Mouse (Mus musculus) heart, adult 9 months (tissue): ENCODE data around the gene Npas3.

ENCODE experiments used
- DNase-seq, 2 experiments: peaks; one replicate each; pipeline ENCODE4 v3.0.0; 2022; ENCODE audit warnings: low spot score in 2 of 2

Npas3 gene

GRCm38 (mm10) chr12:53985851-53986842 is 737.7 kb downstream of the Npas3 start:
- DNase-seq: no peak

- no peak for DNase-seq
Observed at GRCm38 (mm10) chr12:53992411-53992810, 743.9 kb downstream of the Npas3 start.

- DNase-seq: peak; percentile 2 to 3
Observed at GRCm38 (mm10) chr12:53995710-53996109, 747.2 kb downstream of the Npas3 start.

- no peak for DNase-seq
Observed at GRCm38 (mm10) chr12:53997141-53997540, 748.7 kb downstream of the Npas3 start.

DNA sequence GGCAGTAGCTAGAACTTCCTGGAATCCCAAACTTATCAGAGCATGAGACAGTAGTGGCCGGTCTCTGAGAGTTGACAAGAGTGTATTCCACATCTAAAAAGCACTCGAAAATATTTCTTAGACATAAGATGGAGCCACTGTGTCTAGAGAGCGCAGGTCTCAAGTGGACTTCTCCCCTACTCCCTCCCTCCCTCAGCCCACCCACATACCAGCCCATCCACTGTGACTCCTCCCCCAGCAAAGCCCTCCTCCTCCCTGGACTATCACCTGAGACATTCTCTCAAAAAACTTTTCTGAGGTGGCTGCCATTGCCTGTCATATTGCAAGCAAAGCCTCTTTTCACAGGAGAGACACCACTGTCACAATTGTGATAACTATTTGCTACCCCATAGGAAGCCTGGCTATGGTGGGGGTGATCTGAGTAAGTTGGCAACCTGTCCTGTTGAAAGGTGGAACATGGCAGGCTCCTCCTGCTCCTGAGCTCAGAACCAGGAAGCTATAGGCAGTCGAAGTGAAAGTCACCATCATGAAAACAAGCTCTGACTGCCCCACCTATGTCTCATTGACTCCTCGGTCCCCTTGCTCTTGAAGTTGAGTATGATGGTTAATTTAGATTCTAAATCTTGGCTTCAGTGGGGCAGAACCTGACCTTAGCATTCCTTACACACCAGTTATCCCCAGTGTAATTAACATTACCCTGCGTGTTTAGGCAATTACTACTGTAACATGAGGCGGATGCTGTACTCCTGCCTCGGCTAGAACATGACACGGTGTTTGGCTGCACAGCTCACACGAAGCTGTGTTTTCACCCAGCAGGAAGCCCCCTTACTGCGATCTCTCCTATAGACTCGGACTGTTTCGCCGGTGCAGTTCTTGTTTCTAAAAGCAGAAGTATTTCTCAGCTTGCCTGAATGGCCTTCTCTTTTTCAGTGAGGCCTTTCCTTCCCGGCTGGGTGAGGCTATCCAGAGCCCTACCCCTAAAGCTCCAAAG is 751.5 kb downstream of the Npas3 start:
- DNase-seq: no peak

GRCm38 (mm10) chr12:54002496-54002895 is 754.0 kb downstream of the Npas3 start:
- no peak for DNase-seq

DNA sequence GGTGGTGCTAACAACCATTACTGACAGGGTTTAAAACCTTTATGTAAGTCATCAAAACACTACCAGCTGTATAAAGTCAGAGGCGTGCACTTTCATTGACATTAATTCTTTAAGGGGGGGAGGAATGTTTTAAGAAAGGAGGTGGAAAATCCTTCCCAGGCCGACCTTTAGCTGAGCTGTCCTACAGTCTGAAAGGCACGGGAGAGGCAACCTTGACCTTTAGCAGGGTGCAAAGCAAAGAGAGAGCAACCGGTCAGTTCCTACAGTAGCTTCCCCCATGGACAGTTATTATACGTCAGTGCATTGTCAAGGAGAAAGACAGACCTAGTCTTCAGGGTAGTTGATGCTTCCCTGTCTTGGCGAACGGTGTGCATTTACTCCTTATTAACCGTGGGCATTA is 756.1 kb downstream of the Npas3 start:
- DNase-seq: no peak

- no peak for DNase-seq
Observed at GRCm38 (mm10) chr12:54005546-54005945, 757.1 kb downstream of the Npas3 start.

DNA sequence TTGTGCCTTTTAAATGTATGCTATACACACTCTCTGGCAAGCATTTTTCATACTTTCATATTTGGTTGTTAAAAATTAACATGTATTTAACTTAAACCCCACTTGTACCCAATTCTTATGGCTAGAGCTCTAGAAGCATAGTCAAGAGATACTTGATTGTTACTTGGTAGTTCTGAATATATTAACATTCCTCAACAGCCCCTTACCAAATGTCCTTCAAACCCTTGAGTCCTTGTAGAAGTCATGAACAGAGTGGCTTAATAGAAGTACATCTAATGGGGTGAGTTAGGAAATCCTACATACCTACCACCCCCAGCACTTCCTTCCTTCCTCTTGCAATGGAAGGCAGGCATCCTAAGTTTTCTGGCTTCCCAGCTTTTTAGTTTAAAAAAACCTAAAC is 766.8 kb downstream of the Npas3 start:
- no peak for DNase-seq

DNA sequence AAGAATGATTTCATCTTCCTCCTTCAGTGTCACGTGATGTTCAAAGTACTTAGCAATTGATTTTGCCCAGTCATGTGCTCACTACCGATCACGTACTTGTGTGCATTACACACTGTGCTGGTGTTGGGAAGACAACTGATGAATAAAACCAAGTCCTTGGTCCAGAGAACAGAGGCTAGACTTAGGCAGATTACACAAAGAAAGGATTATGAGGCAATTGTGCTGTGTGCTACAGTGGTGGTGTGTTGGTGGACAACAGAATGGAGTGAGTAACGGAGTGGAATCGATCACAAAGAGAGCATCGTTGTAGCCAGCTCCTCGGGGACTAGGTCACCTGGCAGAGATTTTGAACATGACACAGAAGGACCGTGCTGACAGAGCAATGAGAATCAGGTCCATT is 769.5 kb downstream of the Npas3 start:
- no peak for DNase-seq

GRCm38 (mm10) chr12:54019979-54020378 is 771.5 kb downstream of the Npas3 start:
- no peak for DNase-seq

DNA sequence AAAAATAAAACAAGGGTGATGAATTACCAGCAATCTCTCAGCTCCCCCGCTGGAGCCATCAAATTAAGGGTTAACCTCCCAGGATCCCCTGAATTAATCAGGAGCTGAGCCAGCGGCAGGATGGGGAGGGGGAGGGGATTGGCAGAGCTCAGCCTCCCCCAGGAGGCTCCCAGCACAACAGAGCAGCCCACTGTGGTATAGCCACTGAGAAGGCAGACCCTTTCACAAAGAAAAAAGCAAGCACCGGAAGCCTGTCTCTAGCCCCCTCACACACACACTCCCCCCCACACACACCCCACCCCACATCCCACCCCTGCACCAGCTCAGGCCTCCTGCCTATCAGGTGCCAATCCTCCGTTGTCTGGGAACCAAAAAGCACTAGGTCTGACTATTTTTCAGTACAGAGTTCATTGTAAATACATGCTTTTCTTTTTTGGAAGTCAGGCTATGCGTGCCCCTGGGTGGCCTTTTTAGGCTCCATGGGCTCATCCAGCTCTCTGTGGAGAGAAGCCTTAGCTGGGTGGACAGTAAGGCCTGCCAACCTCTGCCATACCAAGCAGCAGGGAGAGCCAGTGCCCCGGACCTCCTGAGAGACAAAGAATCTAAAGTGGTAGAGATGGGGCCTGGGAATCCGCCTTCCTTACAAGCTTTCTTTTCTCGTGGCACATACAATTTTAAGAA is 786.3 kb downstream of the Npas3 start:
- DNase-seq: no peak

- DNase-seq: no peak
Observed at GRCm38 (mm10) chr12:54037602-54038001, 789.1 kb downstream of the Npas3 start.

DNA sequence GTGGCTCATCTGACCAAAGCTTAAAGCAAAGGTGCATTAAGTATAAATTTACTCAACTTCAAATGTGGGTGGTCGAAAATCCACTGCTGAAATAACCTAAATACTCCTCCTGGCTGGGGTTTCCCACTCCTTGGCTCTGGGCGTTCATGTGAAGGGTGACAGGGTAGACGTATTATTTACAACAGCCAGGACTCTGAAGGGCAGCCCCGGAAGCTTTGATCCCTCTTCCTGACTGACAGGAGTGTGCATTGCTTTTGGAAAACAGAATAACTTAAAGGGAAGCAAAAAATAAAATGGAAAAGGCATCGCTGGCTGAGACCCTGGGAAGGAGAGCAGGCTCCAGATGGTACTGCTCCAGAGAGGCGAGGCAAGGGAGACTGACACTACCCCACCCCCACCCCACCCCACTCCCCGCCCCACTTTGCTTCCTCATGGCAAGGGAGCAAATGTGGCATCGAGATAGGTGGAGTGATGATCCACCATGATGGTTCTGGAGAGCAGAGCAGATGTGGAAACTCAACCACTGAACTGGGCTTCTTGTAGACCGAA is 794.6 kb downstream of the Npas3 start:
- DNase-seq: no peak

DNA sequence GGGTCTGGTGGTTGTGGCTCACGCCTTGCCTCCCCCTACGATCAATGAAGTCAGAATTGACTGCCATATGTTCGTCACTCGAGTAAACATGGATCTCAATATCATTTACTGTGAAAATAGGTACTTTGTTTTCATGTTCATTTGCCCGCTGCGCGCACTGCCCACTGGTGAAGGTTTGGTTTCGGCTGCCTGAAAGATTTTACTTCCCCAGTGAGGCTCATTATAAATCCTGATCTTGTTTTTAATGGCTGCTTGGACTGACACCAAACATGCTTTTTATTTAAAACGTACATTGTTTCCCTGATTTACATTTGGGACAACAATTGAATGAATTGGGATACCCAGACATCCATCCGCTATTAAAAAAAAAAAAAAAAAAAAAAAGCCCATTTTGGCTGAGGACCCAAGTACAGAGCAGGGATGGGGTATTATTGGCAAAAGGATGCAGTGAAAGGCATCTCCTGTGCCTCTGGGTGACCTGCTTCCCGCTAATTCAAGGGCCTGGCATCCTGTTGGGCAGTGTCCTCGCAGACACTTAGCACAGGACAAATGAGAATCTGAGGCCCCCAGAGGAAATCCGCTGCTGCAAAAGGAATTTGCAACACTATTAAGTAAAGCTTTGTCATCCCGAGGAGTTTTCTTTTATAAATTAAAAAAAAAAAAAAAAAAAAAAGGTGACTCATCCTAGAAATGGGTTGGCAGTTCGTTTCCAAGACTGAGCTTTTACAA is 796.3 kb downstream of the Npas3 start:
- no peak for DNase-seq

DNA sequence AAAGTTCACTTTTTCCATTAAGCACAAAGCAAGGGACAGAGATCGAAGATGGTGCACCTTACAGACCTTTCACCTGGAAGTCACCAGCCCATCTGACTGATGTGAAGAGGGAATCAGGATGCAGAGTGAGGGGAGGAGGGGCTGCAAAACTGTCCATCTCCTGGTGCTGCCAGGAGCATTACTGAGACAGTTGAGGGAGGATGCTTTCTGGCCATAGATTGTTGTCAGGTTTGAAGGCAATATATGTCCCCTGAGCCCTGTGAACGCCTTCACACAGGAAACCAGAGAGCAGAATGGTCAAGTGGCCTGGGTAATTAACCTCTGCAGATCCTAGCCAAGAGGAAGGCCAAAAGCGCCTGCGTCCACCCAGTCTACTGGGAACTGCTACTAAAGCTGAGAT is 796.9 kb downstream of the Npas3 start:
- DNase-seq: no peak

DNA sequence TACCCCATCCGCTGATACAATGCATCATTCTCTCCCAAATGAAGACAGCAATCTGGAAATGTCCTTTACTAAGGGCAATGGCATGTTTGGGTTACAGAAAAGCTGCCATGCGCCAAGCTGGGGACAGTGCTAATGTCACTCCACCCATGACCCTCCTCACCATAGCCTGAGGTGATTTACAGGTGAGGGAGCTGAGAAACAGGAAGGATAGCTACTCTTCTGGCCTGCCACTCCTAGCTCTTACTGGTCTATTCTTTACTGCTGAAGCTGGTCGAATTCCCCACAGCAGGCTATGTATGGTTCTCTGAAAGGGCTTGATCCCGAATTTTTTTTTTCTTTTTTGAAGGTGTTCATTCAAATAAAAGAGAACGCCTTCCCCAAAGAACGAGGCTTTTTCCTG is 798.3 kb downstream of the Npas3 start:
- no peak for DNase-seq

GRCm38 (mm10) chr12:54048126-54048525 is 799.6 kb downstream of the Npas3 start:
- no peak for DNase-seq

GRCm38 (mm10) chr12:54049926-54050325 is 801.4 kb downstream of the Npas3 start:
- DNase-seq: no peak

- DNase-seq: no peak
Observed at GRCm38 (mm10) chr12:54052939-54053338, 804.5 kb downstream of the Npas3 start.

GRCm38 (mm10) chr12:54053598-54053997 is 805.1 kb downstream of the Npas3 start:
- no peak for DNase-seq
